Mouse (Mus musculus) midbrain, embryonic 13.5 days (tissue): ENCODE data around the gene Ly6g6c. TPM values are rescaled to one million over a fixed set of nuclear protein-coding genes. Genes with fewer than 3 reads are reported as not detected.
"Not testable (repeated sequence)": the region's sequence is repeated elsewhere in the genome, so short reads cannot be mapped to it uniquely, and the experiment has no call there.

Experiments
- ATAC-seq: fragments of 200-750 bp; cut with Nextera tagmentation; 2 replicates; pipeline ENCODE4 v1.8.0; 2017; ENCODE audit warnings: mild to moderate bottlenecking, moderate TSS enrichment, moderate library complexity
- H3K27ac ChIP-seq: fragments of 300-500 bp; sonication (generic); 2 replicates; pipeline ENCODE4 v1.5.1; 2015; ENCODE audit warnings: inconsistent platforms, mild to moderate bottlenecking, moderate library complexity
- H3K27me3 ChIP-seq: fragments of 300-500 bp; sonication (generic); 2 replicates; pipeline ENCODE4 v1.6.1; 2015; ENCODE audit warnings: mild to moderate bottlenecking, inconsistent platforms
- H3K36me3 ChIP-seq: fragments of 300-500 bp; sonication (generic); 2 replicates; pipeline ENCODE4 v1.6.1; 2015; ENCODE audit warnings: mild to moderate bottlenecking, inconsistent platforms
- H3K4me1 ChIP-seq: fragments of 300-500 bp; sonication (generic); replicated peaks from 2 replicates; pipeline ENCODE4 v1.6.1; 2015; ENCODE audit warnings: inconsistent platforms
- H3K4me2 ChIP-seq: fragments of 300-500 bp; sonication (generic); replicated peaks from 2 replicates; pipeline ENCODE4 v1.6.1; 2015; ENCODE audit warnings: moderate library complexity, mild to moderate bottlenecking, inconsistent platforms
- H3K4me3 ChIP-seq: fragments of 300-500 bp; sonication (generic); replicated peaks from 2 replicates; pipeline ENCODE4 v1.5.1; 2015; ENCODE audit warnings: mild to moderate bottlenecking, inconsistent platforms
- H3K9ac ChIP-seq: fragments of 300-500 bp; sonication (generic); replicated peaks from 2 replicates; pipeline ENCODE4 v1.6.1; 2015; ENCODE audit warnings: mild to moderate bottlenecking, inconsistent platforms
- H3K9me3 ChIP-seq: fragments of 300-500 bp; sonication (generic); 2 replicates; pipeline ENCODE4 v1.6.1; 2016; ENCODE audit warnings: mild to moderate bottlenecking, inconsistent platforms
- WGBS: fragments of 180-500 bp; shearing (Covaris S2); methylation state at CpG from one replicate; pipeline ENCODE4 v1.1.7; 2015; 5-methylcytosine and 5-hydroxymethylcytosine counted together
- polyA plus RNA-seq: library from polyadenylated mRNA; unstranded; fragments of >200 nt; fragmentation: Nextera tagmentation; extraction: Ambion mirVana; gene quantifications from 2 replicates; pipeline ENCODE4 v1.2.1, GENCODE M21; 2015

Gene Ly6g6c
- polyA plus RNA-seq, 1 experiment from 2014 or later: not detected

GRCm38 (mm10) chr17:35023756-35024155 lies 41.4 kb upstream of the Ly6g6c start:
- H3K4me1 ChIP-seq: peaks cover 35% of the 10 kb centered on the region
- 87% methylated on average over 4 of the region's 4 CpGs for WGBS

DNA sequence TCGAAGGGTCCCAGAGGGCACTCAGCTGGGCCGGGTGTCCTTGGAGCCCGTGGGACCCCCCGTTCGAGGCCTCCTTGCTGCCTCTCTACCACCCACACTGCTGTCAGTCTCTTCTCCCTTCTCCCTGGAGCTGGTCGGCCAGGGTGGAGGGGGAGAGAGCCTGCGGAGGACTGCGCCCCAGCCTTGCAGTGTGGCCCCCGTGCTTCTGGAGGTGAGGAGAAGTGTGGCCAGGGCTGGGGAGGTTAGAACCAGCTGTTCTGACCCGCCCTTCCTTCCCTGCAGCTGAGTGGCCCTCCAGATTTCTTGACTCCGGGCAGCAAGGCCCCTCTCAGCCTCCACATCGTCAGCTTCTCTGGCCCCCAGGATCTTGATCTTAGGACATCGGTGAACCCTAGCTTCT lies 40.9 kb upstream of the Ly6g6c start:
- no peak overlapping the region for H3K4me2 ChIP-seq
- H3K4me1 ChIP-seq: peaks cover 35% of the 10 kb centered on the region
- no peaks in the 10 kb centered on the region for H3K9me3 ChIP-seq
- WGBS: 75% methylated on average over 13 of the region's 13 CpGs
- H3K4me3 ChIP-seq: no peak overlapping the region
- ATAC-seq: no peak
- no peaks in the 10 kb centered on the region for H3K27me3 ChIP-seq
- no peak overlapping the region for H3K27ac ChIP-seq
- no peaks in the 10 kb centered on the region for H3K36me3 ChIP-seq
- H3K9ac ChIP-seq: no peak overlapping the region

More at GRCm38 (mm10) chr17:35023756-35024155, 41.4 kb upstream of the Ly6g6c start:
- ATAC-seq: no peak
- no peak overlapping the region for H3K4me3 ChIP-seq
- no peaks in the 10 kb centered on the region for H3K27me3 ChIP-seq
- no peaks in the 10 kb centered on the region for H3K9me3 ChIP-seq
- no peak overlapping the region for H3K27ac ChIP-seq
- H3K9ac ChIP-seq: no peak overlapping the region
- no peaks in the 10 kb centered on the region for H3K36me3 ChIP-seq
- no peak overlapping the region for H3K4me2 ChIP-seq

DNA sequence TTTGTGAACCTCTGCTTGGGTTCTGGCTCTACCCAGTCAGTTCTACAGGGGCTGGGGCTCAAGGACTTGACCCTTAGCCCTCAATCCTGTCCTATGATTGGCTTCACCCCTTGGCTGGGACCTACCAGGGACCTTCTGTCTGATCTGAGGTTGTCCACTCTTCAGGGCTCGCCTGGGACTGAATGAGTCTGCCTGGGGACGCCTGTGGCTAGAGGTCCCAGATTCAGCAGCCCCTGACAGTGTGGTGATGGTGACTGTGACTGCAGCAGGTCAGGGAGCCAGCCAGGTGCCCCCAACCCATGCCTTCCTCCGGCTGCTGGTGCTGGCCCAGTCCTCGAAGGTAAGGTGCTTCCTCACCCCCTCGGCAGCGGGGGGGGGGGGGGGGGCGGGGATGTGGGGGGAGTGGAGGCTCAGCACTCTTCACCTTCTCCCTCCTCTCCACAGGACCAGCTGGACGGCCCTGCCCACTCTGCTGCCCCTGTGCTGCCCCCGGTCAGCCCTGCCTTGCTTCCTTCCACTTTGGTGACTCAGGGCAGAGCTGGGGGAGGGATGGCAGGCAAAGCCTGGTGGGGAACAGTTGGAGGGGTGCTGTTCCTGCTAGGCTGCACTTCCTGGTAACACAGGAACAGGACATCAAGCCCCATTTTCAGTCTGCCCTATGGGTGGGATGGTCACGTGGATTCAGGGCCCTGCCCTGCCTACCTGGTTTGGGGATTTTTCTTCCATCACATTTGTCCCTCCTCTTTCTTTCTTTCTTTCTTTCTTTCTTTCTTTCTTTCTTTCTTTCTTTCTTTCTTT lies 40.3 kb upstream of the Ly6g6c start:
- Histone ChIP-seq H3K9ac (no peak overlapping the region), H3K9me3 (no peaks in the 10 kb centered on the region), H3K4me3 (no peak overlapping the region), H3K36me3 (no peaks in the 10 kb centered on the region), H3K27ac (no peak overlapping the region), H3K4me2 (no peak overlapping the region), H3K27me3 (no peaks in the 10 kb centered on the region), H3K4me1 (peaks cover 39% of the 10 kb centered on the region)
- WGBS: 77% methylated on average over 7 of the region's 10 CpGs
- no peak for ATAC-seq

GRCm38 (mm10) chr17:35026206-35026605 lies 39.0 kb upstream of the Ly6g6c start:
- no peak for ATAC-seq
- Histone ChIP-seq H3K4me1 (peaks cover 39% of the 10 kb centered on the region), H3K4me3 (no peak overlapping the region), H3K27me3 (no peaks in the 10 kb centered on the region), H3K36me3 (no peaks in the 10 kb centered on the region), H3K4me2 (no peak overlapping the region), H3K9ac (no peak overlapping the region; the same call in 1 of the 2 replicates), H3K9me3 (no peaks in the 10 kb centered on the region), H3K27ac (0 out of 2 replicates have a peak overlapping the region, but pooled peaks have one; percentile 73)
- 72% methylated on average over 5 of the region's 5 CpGs for WGBS

- 24% methylated on average over 13 of the region's 13 CpGs for WGBS
- Histone ChIP-seq H3K9me3 (no peaks in the 10 kb centered on the region), H3K4me1 (peaks cover 32% of the 10 kb centered on the region), H3K9ac (peak within 1 kb of the TSS; percentile 12; the same call in 1 of the 2 replicates), H3K27me3 (no peaks in the 10 kb centered on the region), H3K4me2 (peak within 1 kb of the TSS; percentile 11; the same call in 1 of the 2 replicates), H3K36me3 (no peaks in the 10 kb centered on the region), H3K4me3 (no peak within 1 kb of the TSS), H3K27ac (peak within 1 kb of the TSS; percentile 73)
- peak; percentile 75 for ATAC-seq
These were observed 37.7 kb upstream of the Ly6g6c start, which contains the start of gene Sapcd1 for GRCm38 (mm10) chr17:35027277-35028068. Gene Sapcd1 (minus strand): TSS chr17:35028016.

- WGBS: 73% methylated on average over 2 of the region's 2 CpGs
These were observed 36.9 kb upstream of the Ly6g6c start for GRCm38 (mm10) chr17:35028315-35028714.

GRCm38 (mm10) chr17:35029691-35030532 lies 35.3 kb upstream of the Ly6g6c start:
- Histone ChIP-seq H3K4me2 (peak overlapping the region; percentile 39), H3K4me1 (peaks cover 32% of the 10 kb centered on the region), H3K9ac (peak overlapping the region; percentile 42; the same call in 1 of the 2 replicates), H3K27me3 (no peaks in the 10 kb centered on the region), H3K9me3 (no peaks in the 10 kb centered on the region), H3K4me3 (no peak overlapping the region), H3K27ac (no peak overlapping the region), H3K36me3 (no peaks in the 10 kb centered on the region)
- ATAC-seq: no peak
- WGBS: 29% methylated on average over 19 of the region's 19 CpGs

More at GRCm38 (mm10) chr17:35028315-35028714, 36.9 kb upstream of the Ly6g6c start:
- ATAC-seq: no peak
- no peak overlapping the region for H3K27ac ChIP-seq
- no peaks in the 10 kb centered on the region for H3K36me3 ChIP-seq
- peaks cover 32% of the 10 kb centered on the region for H3K4me1 ChIP-seq
- no peaks in the 10 kb centered on the region for H3K9me3 ChIP-seq
- no peak overlapping the region for H3K9ac ChIP-seq
- H3K4me2 ChIP-seq: no peak overlapping the region
- H3K27me3 ChIP-seq: no peaks in the 10 kb centered on the region
- no peak overlapping the region for H3K4me3 ChIP-seq

DNA sequence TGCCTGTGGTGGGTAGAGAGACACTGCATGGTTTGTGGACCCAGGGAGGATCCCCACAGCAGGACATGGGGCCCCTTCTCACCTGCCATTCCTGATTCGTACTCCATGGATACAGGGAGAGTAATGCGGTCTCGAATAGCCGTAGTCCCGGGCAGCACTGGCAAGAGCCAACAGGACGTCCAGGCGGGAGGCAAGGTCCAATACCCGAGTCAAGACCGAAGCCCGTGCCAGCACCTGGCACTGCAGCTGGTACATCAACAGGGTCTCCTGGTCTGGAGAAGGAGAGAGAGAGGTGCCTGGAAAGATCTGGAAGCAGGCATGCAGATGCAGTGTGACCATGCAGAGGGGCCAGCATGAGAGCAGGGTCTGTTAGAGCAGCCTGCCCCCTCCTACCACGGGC lies 33.9 kb upstream of the Ly6g6c start:
- no peaks in the 10 kb centered on the region for H3K27me3 ChIP-seq
- 89% methylated on average over 11 of the region's 11 CpGs for WGBS
- peaks cover 26% of the 10 kb centered on the region for H3K4me1 ChIP-seq
- ATAC-seq: no peak
- H3K27ac ChIP-seq: no peak overlapping the region
- H3K9me3 ChIP-seq: no peaks in the 10 kb centered on the region
- no peak overlapping the region for H3K4me3 ChIP-seq
- no peaks in the 10 kb centered on the region for H3K36me3 ChIP-seq
- H3K4me2 ChIP-seq: no peak overlapping the region
- no peak overlapping the region for H3K9ac ChIP-seq

DNA sequence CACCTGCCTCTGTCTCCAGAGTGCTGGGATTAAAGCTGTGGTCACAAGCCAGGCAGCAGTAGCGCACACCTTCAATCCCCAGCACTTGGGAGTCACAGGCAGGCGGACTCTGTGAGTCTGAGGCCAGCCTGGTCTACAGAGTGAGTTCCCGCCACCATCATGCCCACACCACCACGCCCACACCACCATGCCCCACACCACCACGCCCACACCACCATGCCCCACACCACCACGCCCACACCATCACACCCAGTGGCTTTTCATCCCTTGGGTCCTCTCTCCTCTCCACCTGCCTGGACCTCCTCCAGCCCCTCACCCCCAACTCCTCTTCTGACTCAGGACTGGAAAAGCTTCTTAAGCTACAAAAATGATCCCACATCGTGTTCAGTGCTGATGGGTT lies 33.3 kb upstream of the Ly6g6c start:
- Histone ChIP-seq H3K27ac (no peak overlapping the region), H3K9me3 (no peaks in the 10 kb centered on the region), H3K27me3 (no peaks in the 10 kb centered on the region), H3K4me3 (no peak overlapping the region), H3K36me3 (no peaks in the 10 kb centered on the region), H3K9ac (no peak overlapping the region), H3K4me1 (peaks cover 24% of the 10 kb centered on the region), H3K4me2 (no peak overlapping the region)
- WGBS: 92% methylated on average over 7 of the region's 7 CpGs
- ATAC-seq: no peak

- Histone ChIP-seq H3K9me3 (no peaks in the 10 kb centered on the region), H3K9ac (no peak overlapping the region), H3K4me1 (peaks cover 21% of the 10 kb centered on the region), H3K27me3 (no peaks in the 10 kb centered on the region), H3K36me3 (no peaks in the 10 kb centered on the region), H3K4me3 (no peak overlapping the region), H3K27ac (no peak overlapping the region), H3K4me2 (no peak overlapping the region)
- 74% methylated on average over 8 of the region's 8 CpGs for WGBS
- no peak for ATAC-seq
These were observed 32.8 kb upstream of the Ly6g6c start for GRCm38 (mm10) chr17:35032323-35032870.

DNA sequence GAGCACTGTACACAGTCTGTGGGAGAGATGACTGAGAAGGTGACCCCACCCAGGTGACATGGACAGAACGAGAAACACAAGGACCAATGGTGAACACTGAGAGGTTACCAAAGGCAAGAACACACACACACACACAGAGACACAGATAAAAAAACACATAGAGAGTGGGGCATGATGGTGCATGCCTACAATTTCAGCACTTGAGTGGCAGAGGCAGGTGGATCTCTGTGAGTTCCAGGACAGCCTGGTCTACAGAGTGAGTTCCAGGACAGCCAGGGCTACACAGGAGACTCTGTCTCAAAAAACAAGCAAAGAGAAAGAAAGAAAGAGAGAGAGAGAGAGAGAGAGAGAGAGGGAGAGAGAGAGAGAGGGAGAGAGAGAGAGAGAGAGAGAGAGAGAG lies 31.5 kb upstream of the Ly6g6c start:
- 75% methylated on average over 1 of the region's 1 CpGs for WGBS

More for the DNA sequence above, 31.5 kb upstream of the Ly6g6c start:
- not testable (repeated sequence) for ATAC-seq, H3K4me3 ChIP-seq, H3K27me3 ChIP-seq, H3K9ac ChIP-seq, H3K36me3 ChIP-seq, H3K27ac ChIP-seq, H3K4me2 ChIP-seq, H3K9me3 ChIP-seq
- H3K4me1 ChIP-seq: peaks cover 10% of the 10 kb centered on the region
